Mouse (Mus musculus) embryonic facial prominence, embryonic 11.5 days (tissue): ENCODE results near the gene Prim2. TPM values are rescaled to one million over a fixed set of nuclear protein-coding genes. Genes with fewer than 3 reads are reported as not detected.

Source experiments
- ATAC-seq: fragments of 200-750 bp; cut with Nextera tagmentation; replicated peaks from 2 replicates; pipeline ENCODE4 v1.8.0; 2017; ENCODE audit warnings: low read depth; ENCODE audit not compliant: insufficient number of reproducible peaks, low FRiP score, low TSS enrichment
- DNase-seq: peaks from one replicate; pipeline ENCODE4 v3.0.0-alpha.2; 2015; ENCODE audit warnings: low spot score
- H3K27ac ChIP-seq: fragments of 300-500 bp; sonication (generic); replicated peaks from 2 replicates; pipeline ENCODE4 v1.5.1; 2014; ENCODE audit warnings: mild to moderate bottlenecking, low read depth, low read length, control low read depth
- H3K27me3 ChIP-seq: fragments of 300-500 bp; sonication (generic); 2 replicates; pipeline ENCODE4 v1.6.1; 2014; ENCODE audit warnings: mild to moderate bottlenecking, low read length, moderate library complexity, mixed read lengths; ENCODE audit not compliant: control insufficient read depth, insufficient read depth
- H3K36me3 ChIP-seq: fragments of 300-500 bp; sonication (generic); replicated peaks from 2 replicates; pipeline ENCODE4 v1.6.1; 2014; ENCODE audit warnings: low read depth, mild to moderate bottlenecking, low read length, moderate library complexity, mixed read lengths; ENCODE audit not compliant: control insufficient read depth, insufficient read depth
- H3K4me1 ChIP-seq: fragments of 300-500 bp; sonication (generic); 2 replicates; pipeline ENCODE4 v1.6.1; 2014; ENCODE audit warnings: low read length, mixed read lengths; ENCODE audit not compliant: control insufficient read depth, insufficient read depth
- H3K4me2 ChIP-seq: fragments of 300-500 bp; sonication (generic); 2 replicates; pipeline ENCODE4 v1.6.1; 2014; ENCODE audit warnings: low read depth, mild to moderate bottlenecking, control low read depth, low read length, moderate library complexity
- H3K4me3 ChIP-seq: fragments of 300-500 bp; sonication (generic); 2 replicates; pipeline ENCODE4 v1.5.1; 2014; ENCODE audit warnings: low read depth, low read length, control low read depth
- H3K9ac ChIP-seq: fragments of 300-500 bp; sonication (generic); replicated peaks from 2 replicates; pipeline ENCODE4 v1.6.1; 2014; ENCODE audit warnings: mild to moderate bottlenecking, control low read depth, low read length
- H3K9me3 ChIP-seq: fragments of 300-500 bp; sonication (generic); replicated peaks from 2 replicates; pipeline ENCODE4 v1.6.1; 2016; ENCODE audit warnings: mild to moderate bottlenecking, low read length, inconsistent platforms, mixed read lengths; ENCODE audit not compliant: control insufficient read depth
- WGBS: fragments of 180-500 bp; shearing (Covaris S2); extraction: QIAGEN DNeasy Blood & Tissue Kit; methylation state at CpG from one replicate; pipeline ENCODE4 v1.1.7; 2014; 5-methylcytosine and 5-hydroxymethylcytosine counted together
- polyA plus RNA-seq: library from polyadenylated mRNA; unstranded; fragments of >200 nt; fragmentation: Nextera tagmentation; extraction: Ambion mirVana; gene quantifications from 2 replicates; pipeline ENCODE4 v1.2.1, GENCODE M21; 2014

The Prim2 gene
- polyA plus RNA-seq, 1 experiment from 2014 or later, result 56.3 TPM

DNA sequence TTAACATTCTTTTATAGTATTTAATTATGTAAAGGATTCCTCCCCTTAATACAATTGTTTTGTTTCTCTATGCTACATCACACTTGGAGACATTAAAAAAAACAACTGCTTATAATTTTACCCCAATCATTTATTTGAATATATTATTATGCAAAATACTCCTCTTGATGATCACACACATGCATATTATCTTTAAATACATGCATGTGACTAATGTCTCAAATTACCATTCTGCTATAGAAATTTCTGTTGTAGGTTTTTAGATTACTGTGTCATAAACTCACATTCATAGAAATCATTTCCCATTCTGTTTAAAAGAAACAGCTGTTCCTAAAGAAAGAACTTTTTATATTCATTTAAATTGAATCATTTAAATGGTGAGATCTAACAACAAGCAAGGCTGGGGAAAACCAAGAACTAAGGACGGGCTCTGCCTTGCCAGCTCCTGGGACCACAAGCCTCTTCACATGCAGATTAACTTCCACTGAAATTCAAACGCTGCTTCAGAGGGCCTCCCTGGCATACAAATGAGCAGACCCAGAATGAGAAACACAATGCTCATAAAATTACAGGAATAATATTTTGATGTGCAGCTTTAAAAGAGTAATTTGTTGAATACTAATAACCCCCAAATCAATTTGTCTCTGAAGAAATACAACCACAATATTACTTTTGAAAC is 174.9 kb downstream of the Prim2 start:
- ATAC-seq, result no peak

DNA sequence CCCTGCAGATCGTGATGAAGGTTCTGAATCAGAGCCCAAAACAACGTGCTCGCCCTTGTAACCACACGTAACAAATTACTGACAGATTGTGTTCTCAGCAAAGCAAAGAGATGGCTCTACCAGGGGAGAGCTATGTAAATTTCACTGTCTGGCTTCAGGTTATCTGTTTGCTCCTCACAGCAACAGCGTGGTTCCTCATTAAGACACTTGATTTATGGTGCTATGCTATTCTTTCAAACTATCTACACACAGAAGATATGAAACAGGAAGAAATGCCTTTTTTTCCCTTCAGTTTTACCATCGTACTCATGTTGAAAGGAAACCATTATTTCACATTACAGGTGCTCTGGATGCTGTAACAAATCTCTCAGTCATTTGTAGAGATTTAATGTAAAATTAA is 179.4 kb downstream of the Prim2 start:
- 87% methylated on average over 6 of the region's 6 CpGs for WGBS
- no peaks in the 10 kb centered on the region for H3K36me3 ChIP-seq
- no peak for ATAC-seq
- H3K4me2 ChIP-seq, result no peak overlapping the region
- H3K4me3 ChIP-seq, result no peak overlapping the region
- no peak for DNase-seq
- no peaks in the 10 kb centered on the region for H3K9me3 ChIP-seq
- H3K9ac ChIP-seq, result no peak overlapping the region
- no peaks in the 10 kb centered on the region for H3K27me3 ChIP-seq
- no peaks in the 10 kb centered on the region for H3K4me1 ChIP-seq
- no peak overlapping the region for H3K27ac ChIP-seq

More for the DNA sequence above, 174.9 kb downstream of the Prim2 start:
- Histone ChIP-seq H3K4me2 (no peak overlapping the region), H3K36me3 (no peaks in the 10 kb centered on the region), H3K4me1 (no peaks in the 10 kb centered on the region), H3K9ac (no peak overlapping the region), H3K9me3 (no peaks in the 10 kb centered on the region), H3K4me3 (no peak overlapping the region), H3K27me3 (no peaks in the 10 kb centered on the region), H3K27ac (no peak overlapping the region)
- 42% methylated on average over 2 of the region's 2 CpGs for WGBS
- no peak for DNase-seq

DNA sequence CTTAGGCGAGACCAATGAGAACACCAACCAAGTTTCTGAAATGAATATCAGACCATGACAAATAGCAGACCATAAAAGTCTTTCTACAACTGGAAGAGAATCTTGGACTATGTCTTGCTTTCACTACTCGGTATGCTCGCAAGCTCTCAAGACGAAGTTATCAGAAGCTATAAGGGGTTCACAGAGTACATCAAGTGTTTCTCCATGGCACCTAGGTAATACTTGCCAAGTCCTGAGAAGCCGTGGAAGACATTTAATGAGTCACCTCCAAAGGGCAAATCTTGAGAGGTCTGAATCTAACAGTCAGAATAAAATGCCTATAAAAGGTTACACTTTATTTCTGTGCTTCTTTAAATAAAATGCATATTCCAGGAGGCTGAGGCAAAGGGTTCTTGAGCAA is 181.2 kb downstream of the Prim2 start:
- DNase-seq (no peak), ATAC-seq (no peak)
- H3K36me3 ChIP-seq, result no peaks in the 10 kb centered on the region
- no peak overlapping the region for H3K27ac ChIP-seq
- H3K9me3 ChIP-seq, result no peaks in the 10 kb centered on the region
- no peaks in the 10 kb centered on the region for H3K27me3 ChIP-seq
- H3K9ac ChIP-seq, result no peak overlapping the region
- H3K4me3 ChIP-seq, result no peak overlapping the region
- H3K4me1 ChIP-seq, result no peaks in the 10 kb centered on the region
- H3K4me2 ChIP-seq, result no peak overlapping the region
- 95% methylated on average over 5 of the region's 5 CpGs for WGBS

DNA sequence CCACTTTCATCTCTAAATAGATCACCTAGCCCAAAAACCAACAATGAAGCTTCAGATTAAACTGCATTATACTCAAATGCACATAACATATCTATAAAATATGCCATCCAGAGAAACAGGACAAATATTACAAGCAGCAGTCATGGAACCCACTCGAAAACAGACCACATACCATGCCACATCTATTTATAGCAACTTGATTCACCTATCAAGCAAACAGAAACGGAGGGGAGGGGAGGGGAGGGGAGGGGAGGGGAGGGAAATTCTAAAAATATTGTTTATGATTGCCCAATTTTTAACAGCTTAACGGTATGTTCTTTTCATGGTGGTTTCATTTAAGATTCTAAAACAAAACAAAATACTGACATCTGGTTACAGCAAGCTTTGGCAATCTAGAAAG is 185.8 kb downstream of the Prim2 start:
- WGBS, result 81% methylated on average over 3 of the region's 3 CpGs
- DNase-seq, result no peak

DNA sequence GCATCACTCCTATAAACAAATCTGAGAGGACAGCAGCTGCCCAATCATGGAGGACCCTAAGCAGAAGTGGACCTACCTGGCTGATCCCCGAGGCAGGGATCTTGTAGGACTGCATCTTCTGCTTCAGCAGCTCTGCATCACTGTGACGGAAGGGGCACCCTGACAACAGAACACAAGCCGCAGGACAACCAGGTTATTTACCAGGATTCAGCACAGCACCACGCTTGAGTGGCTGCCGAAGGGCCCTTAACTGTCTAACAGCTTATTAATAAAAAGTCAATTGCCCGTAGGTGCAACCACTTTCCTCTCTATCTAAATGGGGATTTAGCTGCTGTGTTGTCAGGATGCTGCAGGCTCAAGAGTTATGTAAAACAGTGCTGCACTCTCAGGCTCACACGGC is 189.2 kb downstream of the Prim2 start:
- H3K4me2 ChIP-seq, result no peak overlapping the region
- no peak overlapping the region for H3K4me3 ChIP-seq
- H3K4me1 ChIP-seq, result no peaks in the 10 kb centered on the region
- no peaks in the 10 kb centered on the region for H3K27me3 ChIP-seq
- no peaks in the 10 kb centered on the region for H3K36me3 ChIP-seq
- no peak for DNase-seq
- WGBS, result 91% methylated on average over 7 of the region's 7 CpGs
- H3K9ac ChIP-seq, result no peak overlapping the region
- no peak overlapping the region for H3K27ac ChIP-seq
- H3K9me3 ChIP-seq, result no peaks in the 10 kb centered on the region
- no peak for ATAC-seq

More for the DNA sequence above, 185.8 kb downstream of the Prim2 start:
- Histone ChIP-seq H3K9ac (no peak overlapping the region), H3K36me3 (no peaks in the 10 kb centered on the region), H3K4me3 (no peak overlapping the region), H3K27me3 (no peaks in the 10 kb centered on the region), H3K27ac (no peak overlapping the region), H3K4me2 (no peak overlapping the region), H3K9me3 (no peaks in the 10 kb centered on the region), H3K4me1 (no peaks in the 10 kb centered on the region)
- ATAC-seq, result no peak

DNA sequence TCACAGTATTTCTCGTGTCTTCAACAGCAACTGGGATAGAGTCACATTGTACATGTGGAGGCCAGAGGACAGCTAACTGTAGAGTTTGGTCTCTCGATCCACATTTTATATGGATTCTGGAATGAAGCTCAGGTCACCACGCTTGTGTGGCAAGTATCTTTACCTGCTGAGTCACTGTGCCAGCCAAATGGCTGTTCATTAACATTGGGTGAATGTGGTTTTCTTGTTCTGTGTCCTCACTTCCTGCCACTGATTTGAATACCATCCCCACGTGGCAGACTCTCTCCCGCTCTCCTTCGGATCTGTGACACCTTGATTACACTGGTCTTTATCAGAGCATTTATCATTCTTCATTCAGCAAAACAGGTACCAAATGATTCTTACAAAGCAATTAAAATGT is 198.5 kb downstream of the Prim2 start:
- ATAC-seq, result no peak
- no peaks in the 10 kb centered on the region for H3K27me3 ChIP-seq
- no peaks in the 10 kb centered on the region for H3K36me3 ChIP-seq
- DNase-seq, result no peak
- H3K27ac ChIP-seq, result no peak overlapping the region
- no peaks in the 10 kb centered on the region for H3K9me3 ChIP-seq
- H3K4me2 ChIP-seq, result no peak overlapping the region
- no peak overlapping the region for H3K4me3 ChIP-seq
- no peaks in the 10 kb centered on the region for H3K4me1 ChIP-seq
- H3K9ac ChIP-seq, result no peak overlapping the region
- 86% methylated on average over 6 of the region's 6 CpGs for WGBS

DNA sequence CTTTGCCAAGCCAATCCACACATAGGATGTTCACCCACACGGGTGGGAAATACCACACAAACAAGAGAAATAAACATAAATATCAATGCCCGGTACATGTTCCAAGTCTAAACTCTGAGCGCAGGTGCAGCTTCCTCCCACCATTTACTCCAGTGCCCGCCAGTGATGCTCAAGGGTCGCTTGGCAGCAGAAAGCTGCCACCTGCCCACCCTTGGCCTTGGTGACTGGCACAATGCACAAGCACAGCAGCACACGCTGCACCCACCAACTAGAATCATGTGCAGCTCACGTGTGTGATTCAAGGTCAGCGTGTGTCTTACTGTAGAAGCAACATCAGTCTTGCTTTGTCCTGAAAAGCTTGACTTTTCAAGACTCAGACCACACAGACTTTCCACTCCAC is 199.4 kb downstream of the Prim2 start:
- no peak overlapping the region for H3K9ac ChIP-seq
- no peak overlapping the region for H3K4me3 ChIP-seq
- H3K9me3 ChIP-seq, result no peaks in the 10 kb centered on the region
- no peaks in the 10 kb centered on the region for H3K27me3 ChIP-seq
- ATAC-seq (no peak), DNase-seq (no peak)
- H3K4me1 ChIP-seq, result no peaks in the 10 kb centered on the region
- H3K27ac ChIP-seq, result no peak overlapping the region
- H3K4me2 ChIP-seq, result no peak overlapping the region
- whole genome bisulfite sequencing, result 97% methylated on average over 8 of the region's 8 CpGs
- no peaks in the 10 kb centered on the region for H3K36me3 ChIP-seq

DNA sequence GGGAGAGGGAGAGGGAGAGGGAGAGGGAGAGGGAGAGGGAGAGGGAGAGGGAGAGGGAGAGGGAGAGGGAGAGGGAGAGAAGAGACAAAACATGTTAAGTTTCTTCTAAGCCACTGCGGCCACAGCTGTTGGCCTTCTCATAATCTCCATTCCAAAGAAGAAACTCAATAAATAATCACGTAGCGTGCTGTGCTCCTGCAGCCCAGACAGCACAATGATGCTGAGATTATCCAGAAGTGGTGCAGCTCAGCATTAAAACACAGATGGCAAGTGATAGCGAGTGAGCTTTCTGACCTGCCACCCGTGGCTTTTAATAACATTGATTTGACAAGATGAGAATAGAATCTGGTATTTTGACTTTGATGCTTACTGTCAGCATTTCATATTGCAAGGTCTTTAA is 205.4 kb downstream of the Prim2 start:
- Histone ChIP-seq H3K4me1 (no peaks in the 10 kb centered on the region), H3K27me3 (no peaks in the 10 kb centered on the region), H3K36me3 (no peaks in the 10 kb centered on the region), H3K4me3 (no peak overlapping the region), H3K27ac (no peak overlapping the region), H3K9me3 (no peaks in the 10 kb centered on the region), H3K9ac (no peak overlapping the region), H3K4me2 (no peak overlapping the region)
- WGBS, result 66% methylated on average over 5 of the region's 5 CpGs
- no peak for DNase-seq
- ATAC-seq, result no peak
